Mouse (Mus musculus) heart, postnatal 0 days (tissue): ENCODE data around the gene Alkbh7. TPM values are rescaled to one million over a fixed set of nuclear protein-coding genes. Genes with fewer than 3 reads are reported as not detected.

Source experiments
- ATAC-seq: fragments of 200-750 bp; cut with Nextera tagmentation; 2 replicates; pipeline ENCODE4 v1.8.0; 2017; ENCODE audit warnings: low read depth, moderate number of reproducible peaks, moderate library complexity; ENCODE audit not compliant: insufficient read depth
- DNase-seq: peaks from one replicate; pipeline ENCODE4 v3.0.0-alpha.2; 2016; ENCODE audit warnings: low spot score
- H3K27ac ChIP-seq: fragments of 300-500 bp; sonication (generic); 2 replicates; pipeline ENCODE4 v1.5.1; 2014; ENCODE audit warnings: low read depth, mild to moderate bottlenecking
- H3K27me3 ChIP-seq: fragments of 300-500 bp; sonication (generic); 2 replicates; pipeline ENCODE4 v1.6.1; 2014; ENCODE audit warnings: low read length, mixed read lengths; ENCODE audit not compliant: control insufficient read depth, insufficient read depth
- H3K36me3 ChIP-seq: fragments of 300-500 bp; sonication (generic); replicated peaks from 2 replicates; pipeline ENCODE4 v1.6.1; 2014; ENCODE audit warnings: low read length, mixed read lengths; ENCODE audit not compliant: control insufficient read depth, insufficient read depth
- H3K4me1 ChIP-seq: fragments of 300-500 bp; sonication (generic); 2 replicates; pipeline ENCODE4 v1.6.1; 2014; ENCODE audit warnings: antibody characterized with exemption; ENCODE audit not compliant: control insufficient read depth, insufficient read depth
- H3K4me2 ChIP-seq: fragments of 300-500 bp; sonication (generic); 2 replicates; pipeline ENCODE4 v1.6.1; 2014; ENCODE audit warnings: low read depth, mild to moderate bottlenecking, low read length, moderate library complexity
- H3K4me3 ChIP-seq: fragments of 300-500 bp; sonication (generic); 2 replicates; pipeline ENCODE4 v1.5.1; 2014; ENCODE audit warnings: low read depth, low read length
- H3K9ac ChIP-seq: fragments of 300-500 bp; sonication (generic); replicated peaks from 2 replicates; pipeline ENCODE4 v1.6.1; 2014; ENCODE audit warnings: low read depth, low read length, mixed read lengths
- H3K9me3 ChIP-seq: fragments of 300-500 bp; sonication (generic); replicated peaks from 2 replicates; pipeline ENCODE4 v1.6.1; 2016; ENCODE audit warnings: low read length; ENCODE audit not compliant: control insufficient read depth
- CTCF ChIP-seq: IDR thresholded peaks from 2 replicates; pipeline ENCODE4 v1.5.1; 2016; ENCODE audit warnings: antibody characterized with exemption, control low read depth, low read depth
- EP300 ChIP-seq: IDR thresholded peaks from 2 replicates; pipeline ENCODE4 v1.6.1; 2016; ENCODE audit warnings: antibody characterized with exemption, low read depth
- WGBS: fragments of 180-500 bp; shearing (Covaris S2); extraction: QIAGEN DNeasy Blood & Tissue Kit; methylation state at CpG from one replicate; pipeline ENCODE4 v1.1.7; 2014; 5-methylcytosine and 5-hydroxymethylcytosine counted together
- polyA plus RNA-seq: library from polyadenylated mRNA; unstranded; fragments of >200 nt; fragmentation: Nextera tagmentation; extraction: Ambion mirVana; gene quantifications from 2 replicates; pipeline ENCODE4 v1.2.1, GENCODE M21; 2015
- total RNA-seq: library from RNA; depleted of rRNA; stranded (reverse); fragments of >200 nt; gene quantifications from 2 replicates; pipeline ENCODE4 v1.2.3, GENCODE M21; 2014; ENCODE audit warnings: low replicate concordance

Alkbh7 gene
- total and polyA plus RNA-seq, 2 experiments from 2014 or later: 83.8 to 96.2 TPM

DNA sequence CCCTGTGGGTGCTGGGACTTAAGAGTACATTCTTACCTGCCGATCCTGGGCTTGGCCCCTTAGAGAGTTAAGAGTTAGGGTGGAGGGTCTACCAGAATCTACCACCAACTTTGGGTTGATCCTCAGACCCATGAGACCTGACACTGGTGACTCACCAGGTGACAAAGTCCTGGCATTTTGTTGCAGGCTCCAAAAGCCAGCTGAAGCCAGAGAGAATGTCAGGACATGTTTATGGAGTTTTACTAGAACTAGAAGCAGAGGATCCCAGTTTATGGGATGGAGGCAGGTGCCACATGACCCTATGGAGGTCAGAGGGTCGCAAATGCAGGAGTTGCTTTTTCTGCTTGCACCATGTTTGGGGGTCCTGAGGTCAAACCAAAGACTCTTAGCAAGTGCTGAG lies 633 bp upstream of the Alkbh7 start:
- ATAC-seq (no peak), DNase-seq (no peak)
- TF ChIP-seq EP300: no peak
- no peak for TF ChIP-seq CTCF
- Histone ChIP-seq H3K9ac (no peak overlapping the region), H3K27ac (peak overlapping the region; percentile 51), H3K4me2 (0 out of 2 replicates have a peak overlapping the region, but pooled peaks have one; percentile 65), H3K9me3 (no peaks in the 10 kb centered on the region), H3K36me3 (peaks cover 49% of the 10 kb centered on the region), H3K27me3 (no peaks in the 10 kb centered on the region), H3K4me1 (peaks cover 10% of the 10 kb centered on the region; the same call in 1 of the 2 replicates), H3K4me3 (no peak overlapping the region)
- WGBS: 64% methylated on average over 2 of the region's 2 CpGs

DNA sequence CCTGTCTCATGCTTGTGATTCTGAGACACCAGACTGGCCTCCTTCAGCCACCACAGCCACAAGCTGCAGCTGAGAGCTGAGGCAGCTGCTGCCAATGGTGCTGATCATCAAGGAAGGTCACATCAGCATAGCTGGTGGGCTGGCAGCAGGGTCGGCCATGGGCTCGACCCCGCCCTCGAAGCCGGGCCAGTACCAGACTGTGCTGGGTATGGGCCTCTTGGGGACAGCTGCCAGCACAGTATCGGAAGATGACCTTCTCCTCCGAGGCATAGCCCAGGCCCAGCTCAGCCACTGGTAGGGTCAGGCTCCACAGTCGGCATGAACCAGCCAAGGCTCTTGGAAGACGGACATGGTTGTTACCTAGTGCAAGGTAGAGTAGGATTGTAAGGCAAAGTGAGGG lies 2.3 kb downstream of the Alkbh7 start:
- Histone ChIP-seq H3K27me3 (no peaks in the 10 kb centered on the region), H3K9ac (no peak overlapping the region), H3K9me3 (no peaks in the 10 kb centered on the region), H3K4me2 (no peak overlapping the region), H3K27ac (no peak overlapping the region), H3K4me3 (no peak overlapping the region), H3K36me3 (peaks cover 43% of the 10 kb centered on the region), H3K4me1 (peaks cover 10% of the 10 kb centered on the region; the same call in 1 of the 2 replicates)
- DNase-seq (no peak), ATAC-seq (no peak)
- 89% methylated on average over 9 of the region's 9 CpGs for WGBS
- TF ChIP-seq EP300 (no peak), CTCF (no peak)

DNA sequence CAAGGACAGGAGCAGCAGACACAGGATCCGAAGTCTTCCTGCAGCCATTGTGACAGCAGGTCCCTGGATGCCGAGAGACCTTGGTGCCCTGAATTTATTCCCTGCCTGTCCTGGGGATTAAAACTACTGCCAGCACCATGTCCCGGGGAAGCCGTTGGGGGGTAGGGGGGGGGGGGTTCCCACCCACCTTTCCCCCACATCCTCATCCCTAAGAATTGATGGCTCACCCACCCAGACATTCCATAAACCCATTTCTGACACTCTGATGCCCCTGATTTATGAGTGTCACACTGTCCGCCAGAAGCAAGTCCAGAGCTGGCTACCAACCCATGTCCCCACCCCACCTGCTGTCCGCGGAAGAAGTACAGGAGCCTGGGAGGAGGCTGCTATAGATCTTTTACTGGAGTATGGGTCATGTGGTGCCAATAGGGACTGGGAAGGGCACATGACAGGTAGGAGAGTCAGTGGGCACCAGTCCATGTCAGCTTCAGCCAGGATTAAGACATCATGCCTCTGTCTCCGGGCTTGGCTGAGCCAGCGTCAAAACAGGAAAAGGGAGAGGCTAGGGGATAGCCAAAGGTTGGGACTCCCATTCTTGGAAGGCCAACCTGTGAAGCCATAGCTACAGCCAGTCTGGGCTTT lies 3.0 kb downstream of the Alkbh7 start, which contains the start of gene Pspn:
Gene Pspn (minus strand): TSS at position 51 of the 642 bp plus-strand sequence.
- Histone ChIP-seq H3K9me3 (no peaks in the 10 kb centered on the region), H3K4me3 (no peak within 1 kb of the TSS), H3K9ac (no peak within 1 kb of the TSS), H3K4me2 (no peak within 1 kb of the TSS), H3K27me3 (no peaks in the 10 kb centered on the region), H3K4me1 (peaks cover 10% of the 10 kb centered on the region; the same call in 1 of the 2 replicates), H3K36me3 (peaks cover 43% of the 10 kb centered on the region), H3K27ac (peak within 1 kb of the TSS; percentile 23; the same call in 1 of the 2 replicates)
- 80% methylated on average over 9 of the region's 9 CpGs for WGBS
- DNase-seq (no peak), ATAC-seq (no peak)
- TF ChIP-seq CTCF (no peak), EP300 (no peak)

DNA sequence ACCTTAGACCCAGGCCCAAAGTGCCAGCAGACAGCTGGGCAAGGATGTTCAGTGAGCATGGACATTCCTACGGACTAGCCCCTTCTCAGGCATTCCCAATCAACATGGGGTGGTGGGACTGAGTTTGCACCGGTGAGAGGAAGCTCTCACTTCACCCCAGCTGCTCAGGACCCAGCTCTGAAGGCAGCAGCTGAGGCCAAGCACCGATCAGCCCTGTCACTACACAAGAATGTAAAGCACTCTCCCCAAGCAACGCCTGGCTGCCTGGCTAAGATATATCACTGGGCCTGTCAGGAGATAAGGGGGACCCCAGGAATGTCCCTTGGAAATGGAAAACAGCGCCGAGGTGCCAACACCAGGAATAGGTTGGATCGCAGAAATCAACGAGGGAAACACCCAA lies 4.1 kb downstream of the Alkbh7 start:
- no peak for ATAC-seq
- Histone ChIP-seq H3K27me3 (no peaks in the 10 kb centered on the region), H3K9ac (no peak overlapping the region), H3K4me3 (no peak overlapping the region), H3K27ac (peak overlapping the region; percentile 36; the same call in 1 of the 2 replicates), H3K36me3 (peaks cover 42% of the 10 kb centered on the region), H3K4me2 (no peak overlapping the region), H3K9me3 (no peaks in the 10 kb centered on the region), H3K4me1 (peaks cover 10% of the 10 kb centered on the region; the same call in 1 of the 2 replicates)
- no peak for TF ChIP-seq EP300
- TF ChIP-seq CTCF: no peak
- WGBS: 16% methylated on average over 8 of the region's 8 CpGs
- peak; percentile 12 for DNase-seq

DNA sequence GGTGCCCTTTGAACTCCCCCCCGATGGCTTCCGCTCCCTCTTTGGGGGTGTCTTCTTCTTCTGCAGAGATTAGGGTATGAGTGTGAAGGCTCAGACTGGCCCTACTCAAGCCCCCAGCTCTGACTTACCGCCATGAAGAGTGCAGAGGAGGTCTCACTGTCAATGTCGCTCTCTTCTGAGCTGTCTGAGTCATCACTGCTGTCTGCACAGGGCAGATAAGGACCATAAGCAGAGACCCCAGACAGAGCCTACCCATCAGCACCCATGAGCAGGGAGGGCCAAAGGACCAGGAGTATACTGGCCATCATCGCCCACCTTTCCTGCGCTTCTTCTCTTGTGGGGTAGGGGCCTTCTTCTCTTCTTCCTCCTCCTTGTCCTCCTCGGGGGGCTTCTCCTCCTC lies 6.9 kb downstream of the Alkbh7 start:
- Histone ChIP-seq H3K27me3 (no peaks in the 10 kb centered on the region), H3K4me3 (no peak overlapping the region), H3K9ac (no peak overlapping the region), H3K4me2 (no peak overlapping the region), H3K27ac (no peak overlapping the region), H3K4me1 (peaks cover 10% of the 10 kb centered on the region; the same call in 1 of the 2 replicates), H3K36me3 (peaks cover 62% of the 10 kb centered on the region), H3K9me3 (no peaks in the 10 kb centered on the region)
- DNase-seq: no peak
- no peak for ATAC-seq
- WGBS: 79% methylated on average over 7 of the region's 7 CpGs
- no peak for TF ChIP-seq CTCF
- no peak for TF ChIP-seq EP300
